Mouse (Mus musculus) CH12.LX (cell line): ENCODE measurements around the gene Sh2d5. TPM values are rescaled to one million over a fixed set of nuclear protein-coding genes. Genes with fewer than 3 reads are reported as not detected.
A peak's percentile ranks its signal among the peaks of the same experiment; 100 is the strongest.

Experiments
- DNase-seq: peaks from one replicate; pipeline ENCODE4 v3.0.0-alpha.2; 2013; ENCODE audit errors: extremely low read depth
- H3K27ac ChIP-seq: 2 replicates; pipeline ENCODE4 v1.5.1; 2012; ENCODE audit warnings: low read depth, mild to moderate bottlenecking, control low read depth, moderate library complexity; ENCODE audit not compliant: insufficient read depth
- H3K27me3 ChIP-seq: replicated peaks from 2 replicates; pipeline ENCODE3; 2012; ENCODE audit warnings: inconsistent platforms
- H3K36me3 ChIP-seq, 2 experiments: replicated peaks in 1 of 2; 2 replicates each; pipeline versions ENCODE3 to v1.6.1; 2012; ENCODE audit warnings: inconsistent platforms in 1 of 2, low read length in 1 of 2, mild to moderate bottlenecking in 1 of 2, mixed read lengths in 1 of 2, moderate library complexity in 1 of 2; ENCODE audit not compliant: control insufficient read depth in 1 of 2, insufficient read depth in 1 of 2
- H3K4me1 ChIP-seq, 2 experiments: 2 replicates each; pipeline ENCODE4 v1.6.1; 2012; ENCODE audit warnings: inconsistent platforms in 1 of 2, moderate library complexity in 1 of 2; ENCODE audit not compliant: insufficient read depth in 2 of 2, control insufficient read depth in 1 of 2
- H3K4me2 ChIP-seq: 2 replicates; pipeline ENCODE4 v1.6.1; 2012; ENCODE audit warnings: low read depth, mild to moderate bottlenecking, control low read depth; ENCODE audit not compliant: poor library complexity, insufficient read depth, severe bottlenecking
- H3K4me3 ChIP-seq, 3 experiments: fragments of 150-350 bp in 1 of 3; sonication (generic) in 1 of 3; replicated peaks in 1 of 3; 2 replicates each; pipeline versions ENCODE3 to v1.5.1; 2011 to 2012; ENCODE audit warnings: low read depth in 2 of 3, low read length in 2 of 3, mild to moderate bottlenecking in 2 of 3, moderate library complexity in 2 of 3, control low read depth in 1 of 3, improper control_type of control experiment in 1 of 3, inconsistent platforms in 1 of 3, mixed read lengths in 1 of 3; ENCODE audit not compliant: poor library complexity in 1 of 3
- H3K79me2 ChIP-seq: replicated peaks from 2 replicates; pipeline ENCODE4 v1.6.1; 2012; ENCODE audit warnings: mild to moderate bottlenecking, moderate library complexity; ENCODE audit not compliant: control insufficient read depth, poor library complexity, insufficient read depth, severe bottlenecking; ENCODE audit errors: extremely low read depth
- H3K9ac ChIP-seq: 2 replicates; pipeline ENCODE4 v1.6.1; 2012; ENCODE audit warnings: low read depth, mild to moderate bottlenecking, control low read depth, moderate library complexity; ENCODE audit not compliant: insufficient read depth
- H3K9me3 ChIP-seq: replicated peaks from 2 replicates; pipeline ENCODE3; 2012; ENCODE audit warnings: low read length, inconsistent platforms, mixed read lengths
- CHD1 ChIP-seq: IDR thresholded peaks from 2 replicates; pipeline ENCODE4 v1.6.1; 2012; ENCODE audit warnings: low read depth, low read length, improper control_type of control experiment, inconsistent platforms
- CHD2 ChIP-seq: IDR thresholded peaks from 2 replicates; pipeline ENCODE4 v1.6.1; 2011; ENCODE audit warnings: low read length, improper control_type of control experiment
- CTCF ChIP-seq, 2 experiments: IDR thresholded peaks in 1 of 2; conservative IDR thresholded peaks in 1 of 2; 2 replicates each; pipeline ENCODE4 v1.5.1; 2011 to 2012; ENCODE audit warnings: low read depth in 2 of 2, low read length in 2 of 2, improper control_type of control experiment in 1 of 2, inconsistent platforms in 1 of 2, mild to moderate bottlenecking in 1 of 2, moderate library complexity in 1 of 2
- ELF1 ChIP-seq: IDR thresholded peaks from 2 replicates; pipeline ENCODE4 v1.6.1; 2014; ENCODE audit warnings: low read depth, mild to moderate bottlenecking, inconsistent platforms, low read length, improper control_type of control experiment
- EP300 ChIP-seq: IDR thresholded peaks from 2 replicates; pipeline ENCODE4 v1.6.1; 2011; ENCODE audit warnings: low read length, improper control_type of control experiment
- ETS1 ChIP-seq: conservative IDR thresholded peaks from 2 replicates; pipeline ENCODE4 v1.6.1; 2012; ENCODE audit warnings: low read depth, mild to moderate bottlenecking, inconsistent platforms, low read length, improper control_type of control experiment, moderate library complexity
- GABPA ChIP-seq: IDR thresholded peaks from 2 replicates; pipeline ENCODE4 v1.6.1; 2012; ENCODE audit warnings: low read depth, low read length, improper control_type of control experiment, inconsistent platforms; ENCODE audit not compliant: insufficient replicate concordance
- HCFC1 ChIP-seq: IDR thresholded peaks from 2 replicates; pipeline ENCODE4 v1.6.1; 2012; ENCODE audit warnings: low read depth, mild to moderate bottlenecking, inconsistent platforms, low read length, improper control_type of control experiment
- JUN ChIP-seq: IDR thresholded peaks from 2 replicates; pipeline ENCODE4 v1.6.1; 2011; ENCODE audit warnings: low read depth, mild to moderate bottlenecking, low read length, improper control_type of control experiment, moderate library complexity; ENCODE audit not compliant: insufficient read depth
- JUND ChIP-seq: conservative IDR thresholded peaks from 2 replicates; pipeline ENCODE4 v1.6.1; 2011; ENCODE audit warnings: low read depth, low read length, improper control_type of control experiment
- KAT2A ChIP-seq: IDR thresholded peaks from 2 replicates; pipeline ENCODE4 v1.6.1; 2012; ENCODE audit warnings: low read length, improper control_type of control experiment, inconsistent platforms; ENCODE audit not compliant: insufficient replicate concordance
- MAX ChIP-seq: IDR thresholded peaks from 2 replicates; pipeline ENCODE4 v1.6.1; 2011; ENCODE audit warnings: low read length, improper control_type of control experiment
- MAZ ChIP-seq: IDR thresholded peaks from 2 replicates; pipeline ENCODE4 v1.6.1; 2012; ENCODE audit warnings: low read depth, mild to moderate bottlenecking, inconsistent platforms, low read length, improper control_type of control experiment, moderate library complexity
- MEF2A ChIP-seq: IDR thresholded peaks from 2 replicates; pipeline ENCODE4 v1.6.1; 2014; ENCODE audit warnings: low read depth, mild to moderate bottlenecking, inconsistent platforms, low read length, improper control_type of control experiment, borderline replicate concordance
- MXI1 ChIP-seq: IDR thresholded peaks from 2 replicates; pipeline ENCODE4 v1.6.1; 2011; ENCODE audit warnings: mild to moderate bottlenecking, low read depth, low read length, improper control_type of control experiment
- MYC ChIP-seq: IDR thresholded peaks from 2 replicates; pipeline ENCODE4 v1.6.1; 2011; ENCODE audit warnings: low read depth, mild to moderate bottlenecking, improper control_type of control experiment, low read length
- NELFE ChIP-seq: IDR thresholded peaks from 2 replicates; pipeline ENCODE4 v1.6.1; 2011; ENCODE audit warnings: low read depth, low read length, improper control_type of control experiment
- NRF1 ChIP-seq: IDR thresholded peaks from 2 replicates; pipeline ENCODE4 v1.6.1; 2014; ENCODE audit warnings: low read depth, mild to moderate bottlenecking, inconsistent platforms, low read length, improper control_type of control experiment, moderate library complexity
- PAX5 ChIP-seq: IDR thresholded peaks from 2 replicates; pipeline ENCODE4 v1.6.1; 2012; ENCODE audit warnings: low read length, inconsistent platforms, mixed read lengths
- POLR2A ChIP-seq: IDR thresholded peaks from 2 replicates; pipeline ENCODE4 v1.6.1; 2011; ENCODE audit warnings: low read depth, mild to moderate bottlenecking, improper control_type of control experiment, low read length
- POLR2AphosphoS2 ChIP-seq: IDR thresholded peaks from 2 replicates; pipeline ENCODE4 v1.6.1; 2011; ENCODE audit warnings: low read depth, low read length, improper control_type of control experiment
- RAD21 ChIP-seq: IDR thresholded peaks from 2 replicates; pipeline ENCODE4 v1.6.1; 2011; ENCODE audit warnings: low read depth, mild to moderate bottlenecking, low read length, improper control_type of control experiment, moderate library complexity
- RCOR1 ChIP-seq: conservative IDR thresholded peaks from 2 replicates; pipeline ENCODE4 v1.6.1; 2012; ENCODE audit warnings: low read depth, mild to moderate bottlenecking, inconsistent platforms, low read length, improper control_type of control experiment
- SIN3A ChIP-seq: IDR thresholded peaks from 2 replicates; pipeline ENCODE4 v1.6.1; 2012; ENCODE audit warnings: low read length, improper control_type of control experiment, inconsistent platforms
- SMC3 ChIP-seq: IDR thresholded peaks from 2 replicates; pipeline ENCODE4 v1.6.1; 2011; ENCODE audit warnings: low read depth, low read length, improper control_type of control experiment
- TBP ChIP-seq: conservative IDR thresholded peaks from 2 replicates; pipeline ENCODE4 v1.6.1; 2011; ENCODE audit warnings: low read depth, low read length, improper control_type of control experiment
- TCF12 ChIP-seq: IDR thresholded peaks from 2 replicates; pipeline ENCODE4 v1.6.1; 2014; ENCODE audit warnings: low read depth, mild to moderate bottlenecking, inconsistent platforms, low read length, improper control_type of control experiment
- UBTF ChIP-seq: IDR thresholded peaks from 2 replicates; pipeline ENCODE4 v1.6.1; 2012; ENCODE audit warnings: low read depth, mild to moderate bottlenecking, inconsistent platforms, low read length, improper control_type of control experiment, moderate library complexity
- USF1 ChIP-seq: IDR thresholded peaks from 2 replicates; pipeline ENCODE4 v1.6.1; 2014; ENCODE audit warnings: low read depth, mild to moderate bottlenecking, inconsistent platforms, low read length, improper control_type of control experiment
- USF2 ChIP-seq: conservative IDR thresholded peaks from 2 replicates; pipeline ENCODE4 v1.6.1; 2011; ENCODE audit warnings: low read depth, low read length, improper control_type of control experiment
- ZKSCAN1 ChIP-seq: IDR thresholded peaks from 2 replicates; pipeline ENCODE4 v1.6.1; 2012; ENCODE audit warnings: low read depth, inconsistent platforms, low read length, improper control_type of control experiment, borderline replicate concordance
- ZMIZ1 ChIP-seq: IDR thresholded peaks from 2 replicates; pipeline ENCODE4 v1.6.1; 2012; ENCODE audit warnings: low read depth, mild to moderate bottlenecking, inconsistent platforms, low read length, improper control_type of control experiment
- ZNF384 ChIP-seq: IDR thresholded peaks from 2 replicates; pipeline ENCODE4 v1.6.1; 2012; ENCODE audit warnings: low read depth, low read length, improper control_type of control experiment, inconsistent platforms
- dilution Hi-C: fragments of 300-500 bp; cut with MboI; formaldehyde crosslinking; loops from 2 replicates; pipeline ENCODE4 v1.14.3; 2020; ENCODE audit warnings: low sequenced_read_pairs; ENCODE audit not compliant: extremely low pct_unique_long_range_greater_than_20kb, extremely low pct_ligation_motif_present
- in situ Hi-C: fragments of 300-500 bp; cut with MboI; formaldehyde crosslinking; loops from 3 replicates; pipeline ENCODE4 v1.14.3; 2019; ENCODE audit warnings: low sequenced_read_pairs, low pct_ligation_motif_present, low pct_unique_long_range_greater_than_20kb, mixed read lengths
- polyA plus RNA-seq: library from polyadenylated mRNA; unstranded; fragments of >175 nt; gene quantifications from 2 replicates; pipeline ENCODE4 v1.2.1, GENCODE M21; 2012; ENCODE audit warnings: low read depth; ENCODE audit not compliant: insufficient read length
- total RNA-seq, 2 experiments: library from RNA; depleted of rRNA; stranded (reverse); fragments of 300-350 nt in 1 of 2; fragments of >200 nt in 1 of 2; gene quantifications; 2 replicates each; pipeline ENCODE4 v1.2.3; 2012 to 2014

Gene Sh2d5
- total and polyA plus RNA-seq, 3 experiments: 0.24 to 0.68 (median 0.57) TPM

DNA sequence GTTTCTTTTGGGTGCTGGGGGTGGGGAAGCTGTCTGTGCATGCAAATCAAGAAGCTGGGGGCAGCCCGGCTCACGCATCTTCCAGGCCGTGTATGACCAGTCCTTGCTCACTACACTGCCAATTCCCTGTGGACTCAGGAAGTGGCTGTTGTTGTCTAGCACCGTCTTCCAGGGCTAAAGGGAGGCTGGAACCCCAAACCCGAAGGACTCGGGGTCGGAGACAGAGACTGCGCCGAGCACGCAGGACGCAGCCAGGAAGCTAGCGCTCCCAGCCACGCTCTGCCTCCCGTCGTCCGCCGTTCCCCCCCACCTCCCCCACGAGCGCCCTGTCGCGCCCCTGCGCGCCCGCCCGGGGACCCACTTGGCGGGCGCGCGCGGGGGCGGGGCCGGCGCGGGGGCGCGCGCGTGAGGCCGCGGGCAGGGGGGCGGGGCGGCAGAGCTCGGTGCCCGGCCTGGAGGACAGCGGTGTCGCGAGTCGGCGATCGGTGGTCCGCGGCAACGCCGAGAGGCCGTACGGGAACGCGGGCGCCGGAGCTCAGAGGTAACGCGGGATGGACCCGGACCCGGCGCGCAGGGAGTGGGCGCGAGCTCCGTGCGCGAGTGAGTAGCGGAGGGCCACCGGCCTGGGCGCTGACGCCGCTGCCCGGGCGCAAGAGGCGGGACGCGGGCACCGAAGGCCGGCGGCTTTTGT lies 33.9 kb upstream of the Sh2d5 start, which contains the start of gene Hp1bp3 (continued):
- TF ChIP-seq ETS1: no peak
- no peak for TF ChIP-seq JUND
- TF ChIP-seq RAD21: no peak
- TF ChIP-seq POLR2AphosphoS2: no peak
- peak; percentile 80 for TF ChIP-seq SIN3A
- no peak for TF ChIP-seq EP300
- 0 out of 2 replicates have a peak, but pooled peaks have one; percentile 11 for TF ChIP-seq ZMIZ1
- TF ChIP-seq RCOR1: no peak
- 0 out of 2 replicates have a peak, but pooled peaks have one; percentile 40 for TF ChIP-seq ELF1
- TF ChIP-seq UBTF: no peak
- TF ChIP-seq TBP: no peak
- TF ChIP-seq ZKSCAN1: no peak
- TF ChIP-seq NELFE: peak; percentile 73
- peak; percentile 48; the same call in 1 of the 2 replicates for TF ChIP-seq HCFC1
- TF ChIP-seq SMC3: no peak
- TF ChIP-seq MYC: no peak
- no peak for TF ChIP-seq MAZ
- no peak; the same call in 1 of the 2 replicates for TF ChIP-seq MXI1

DNA sequence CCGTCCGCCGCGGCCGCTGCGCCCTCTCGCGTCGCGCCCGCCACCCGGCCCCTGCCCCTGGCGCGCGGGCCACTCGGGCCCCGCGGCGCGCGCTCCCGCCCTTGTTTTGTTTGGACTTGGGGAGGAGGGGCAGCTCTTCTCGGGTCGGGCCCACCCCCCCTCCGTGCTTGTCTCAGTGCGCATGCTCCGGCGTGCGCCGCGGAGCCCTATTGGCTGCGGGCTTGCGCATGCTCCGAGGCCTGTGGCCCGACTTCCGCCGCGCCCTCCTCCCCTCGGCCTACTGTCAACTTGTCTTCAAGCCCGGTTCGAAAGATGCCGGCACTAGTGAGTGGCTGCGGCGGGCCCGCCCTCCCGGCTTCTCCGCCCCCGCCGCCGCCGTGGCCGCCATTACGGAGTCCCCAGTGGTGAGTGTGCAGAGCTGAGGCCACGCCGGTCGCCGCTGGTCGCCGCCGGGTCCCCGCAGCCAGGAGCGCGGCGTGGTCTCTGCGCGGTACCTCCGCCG lies 33.3 kb upstream of the Sh2d5 start:
- H3K36me3 ChIP-seq: peaks cover 3 to 20% of the 10 kb centered on the region in 2 experiments
- peak; percentile 96 for DNase-seq
- dilution Hi-C loops (no loop called here), in situ Hi-C loops (no loop called here)
- peak overlapping the region; percentile 86 for H3K27ac ChIP-seq
- H3K4me1 ChIP-seq: peaks cover 7 to 38% of the 10 kb centered on the region in 2 experiments
- H3K4me3 ChIP-seq: peak overlapping the region; percentile 97 to 99 (median 98)
- no peaks in the 10 kb centered on the region for H3K9me3 ChIP-seq
- no peak overlapping the region for H3K4me2 ChIP-seq
- no peak for TF ChIP-seq RCOR1
- peak; percentile 83 for TF ChIP-seq HCFC1
- 0 out of 2 replicates have a peak, but pooled peaks have one; percentile 34 for TF ChIP-seq TBP
- TF ChIP-seq MAZ: peak; percentile 76
- peak; percentile 71; the same call in 1 of the 2 replicates for TF ChIP-seq POLR2A
- TF ChIP-seq JUN: no peak
- no peak for TF ChIP-seq UBTF
- no peak; the same call in 1 of the 2 replicates for TF ChIP-seq SIN3A
- no peak for TF ChIP-seq ZKSCAN1
- peak; percentile 86 for TF ChIP-seq ELF1
- no peak for TF ChIP-seq ZNF384
- TF ChIP-seq JUND: no peak
- no peak for TF ChIP-seq CTCF (conservative IDR thresholded peaks at IDR 0.05 in 1 of 2, IDR thresholded peaks at IDR 0.05 in 1 of 2; ENCODE audit: low read depth in 2 of 2, low read length in 2 of 2)
- TF ChIP-seq KAT2A: peak; percentile 74; the same call in 1 of the 2 replicates
- TF ChIP-seq PAX5: no peak
- peak; percentile 77 for TF ChIP-seq TCF12
- TF ChIP-seq NRF1: peak; percentile 97
- no peak for TF ChIP-seq CHD1
- TF ChIP-seq CHD2: peak; percentile 87
- TF ChIP-seq ETS1: no peak
- peak; percentile 66 for TF ChIP-seq MXI1
- no peak for TF ChIP-seq USF2
- TF ChIP-seq NELFE: peak; percentile 87
- 0 out of 2 replicates have a peak, but pooled peaks have one; percentile 17 for TF ChIP-seq MAX
- TF ChIP-seq EP300: no peak
- no peak for TF ChIP-seq USF1
- no peak for TF ChIP-seq GABPA
- TF ChIP-seq MEF2A: peak; percentile 51; the same call in 1 of the 2 replicates
- H3K9ac ChIP-seq: peak overlapping the region; percentile 91
- H3K27me3 ChIP-seq: no peaks in the 10 kb centered on the region
- peaks cover 44% of the 10 kb centered on the region for H3K79me2 ChIP-seq
